Mouse (Mus musculus): Measurements from ENCODE around the gene Rtkn.

- TF ChIP-seq CTCF (IDR thresholded peaks at IDR 0.05; ENCODE audit: extremely low read depth, insufficient read depth, low read length) (no peak), POLR2A (IDR thresholded peaks at IDR 0.05; ENCODE audit: extremely low read depth, insufficient read depth, low read length) (no peak)
Measured at GRCm38 (mm10) chr6:83147280-83147679, 12.0 kb downstream of the Rtkn start.

Measured in cortical plate, adult 2 months (tissue).